Mouse (Mus musculus): ENCODE results near the gene Gm37419. TPM values are rescaled to one million over a fixed set of nuclear protein-coding genes. Genes with fewer than 3 reads are reported as not detected.

The Gm37419 gene
- total RNA-seq (2021) = not detected

DNA sequence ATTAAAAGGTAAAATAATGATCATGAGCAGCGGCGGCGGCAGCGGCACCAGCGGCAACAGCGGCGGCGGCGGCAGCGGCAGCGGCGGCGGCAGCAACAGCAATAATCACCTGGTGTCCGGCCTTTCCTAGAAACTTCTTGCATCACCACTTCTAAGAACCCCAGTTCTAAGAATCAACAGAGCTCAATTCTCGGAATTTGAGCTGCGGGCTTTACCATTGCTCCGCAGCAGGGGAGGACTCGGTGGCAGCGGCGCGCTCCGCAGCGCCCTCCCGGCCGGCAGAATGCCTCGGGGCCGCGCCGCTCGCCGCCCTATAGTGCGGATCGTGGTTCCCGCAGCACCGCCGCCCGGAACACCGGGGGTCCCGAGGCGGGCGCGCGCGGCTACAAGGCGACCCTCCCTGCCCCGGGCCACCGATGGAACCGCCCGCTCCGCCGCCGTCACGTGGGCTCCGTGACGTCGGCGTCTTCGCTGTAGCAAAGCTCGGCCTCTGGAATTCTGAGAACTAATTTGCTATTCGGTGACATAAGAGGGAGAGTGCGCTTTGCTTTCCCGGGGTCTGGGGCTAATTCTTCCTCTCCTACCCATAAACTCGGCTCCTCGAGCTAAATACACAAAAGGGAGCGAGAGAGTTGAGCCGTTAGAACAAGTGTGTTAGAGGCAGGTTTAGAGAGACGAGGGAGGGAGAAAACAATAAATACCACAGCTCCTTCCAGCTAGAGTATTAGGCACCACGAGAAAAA is at the start of gene Gm37419, which contains the start of gene Bcl6:
Gene Gm37419, plus strand, starts transcription at position 17 of the 743 bp plus-strand sequence.
Gene Bcl6, minus strand, starts transcription at position 387 of the 743 bp plus-strand sequence.
- intact Hi-C loops (cut with DNase I) = loop anchor here (1.0 to 10.0 kb wide), 7 partner anchors 294 to 899 kb away; partner anchors contain the start of gene Lpp
- peak; percentile 81 to 92 for DNase-seq

DNA sequence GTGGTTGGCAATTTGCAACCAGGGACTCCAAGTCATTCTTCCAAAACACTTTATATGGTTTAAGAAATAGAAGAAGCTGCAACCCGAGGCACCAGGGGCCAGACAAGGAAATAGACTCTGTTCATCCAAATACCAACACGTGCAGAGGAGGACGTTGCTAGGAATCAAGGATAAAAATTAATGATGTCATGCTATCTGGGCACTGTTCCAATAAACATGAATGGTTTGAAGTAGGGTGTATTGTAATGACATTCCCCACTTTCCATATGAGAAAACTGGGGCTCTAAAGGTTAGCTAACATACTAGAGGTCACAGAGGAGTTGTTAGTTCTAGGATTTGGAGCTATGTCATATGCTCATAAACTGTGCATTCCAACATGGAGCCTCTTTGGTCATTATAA is 43.5 kb upstream of the Gm37419 start:
- DNase-seq = no peak
- intact Hi-C loops (cut with DNase I) = no loop called here

DNA sequence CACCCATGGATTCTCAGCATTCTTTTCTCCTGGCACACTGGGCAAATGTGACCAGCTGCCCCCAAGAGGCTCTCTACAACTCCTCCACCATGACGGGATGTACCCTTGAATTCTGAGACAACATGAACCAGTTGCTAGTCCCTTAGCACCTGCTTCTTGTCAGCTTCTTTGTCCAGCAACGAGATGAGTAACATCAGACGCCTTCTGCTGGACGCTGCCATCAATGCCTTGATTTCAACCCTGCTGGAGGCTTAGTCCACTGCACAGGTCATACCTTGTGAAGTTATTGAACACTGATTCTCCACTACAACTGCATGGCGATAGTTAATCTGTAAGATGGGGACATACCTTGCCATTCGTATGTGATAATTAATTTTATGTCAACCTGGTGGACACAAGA is 40.6 kb upstream of the Gm37419 start:
- intact Hi-C loops (cut with DNase I) = no loop called here
- no peak for DNase-seq

DNA sequence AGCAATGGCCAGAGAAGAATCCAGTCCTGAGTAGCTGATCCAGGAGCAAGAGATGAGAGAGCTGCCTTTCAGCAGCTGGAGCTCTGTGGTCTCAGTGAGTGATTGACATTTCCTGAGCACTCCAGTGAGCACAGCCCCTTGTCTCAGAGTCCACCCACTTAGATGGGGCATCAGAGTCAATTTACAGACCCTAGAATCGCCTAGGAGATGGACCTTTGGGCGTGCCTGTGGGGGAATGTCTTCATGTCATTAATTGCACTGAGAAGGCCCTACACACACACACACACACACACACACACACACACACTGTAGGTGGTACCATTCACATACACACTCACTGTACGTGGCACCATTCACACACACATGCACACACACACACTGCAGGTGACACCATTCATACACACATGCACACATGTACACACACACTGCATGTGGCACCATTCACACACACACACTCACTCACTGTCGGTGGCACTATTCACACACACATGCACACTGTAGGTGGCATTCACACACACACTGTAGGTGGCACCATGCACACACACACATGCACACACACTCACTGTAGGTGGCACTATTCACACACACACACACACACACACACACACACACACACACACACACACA is 36.1 kb upstream of the Gm37419 start:
- intact Hi-C loops (cut with DNase I) = loop anchor here (2.0 to 5.0 kb wide), 2 partner anchors 53 to 500 kb away; no protein-coding TSS in a partner anchor
- no peak for DNase-seq

DNA sequence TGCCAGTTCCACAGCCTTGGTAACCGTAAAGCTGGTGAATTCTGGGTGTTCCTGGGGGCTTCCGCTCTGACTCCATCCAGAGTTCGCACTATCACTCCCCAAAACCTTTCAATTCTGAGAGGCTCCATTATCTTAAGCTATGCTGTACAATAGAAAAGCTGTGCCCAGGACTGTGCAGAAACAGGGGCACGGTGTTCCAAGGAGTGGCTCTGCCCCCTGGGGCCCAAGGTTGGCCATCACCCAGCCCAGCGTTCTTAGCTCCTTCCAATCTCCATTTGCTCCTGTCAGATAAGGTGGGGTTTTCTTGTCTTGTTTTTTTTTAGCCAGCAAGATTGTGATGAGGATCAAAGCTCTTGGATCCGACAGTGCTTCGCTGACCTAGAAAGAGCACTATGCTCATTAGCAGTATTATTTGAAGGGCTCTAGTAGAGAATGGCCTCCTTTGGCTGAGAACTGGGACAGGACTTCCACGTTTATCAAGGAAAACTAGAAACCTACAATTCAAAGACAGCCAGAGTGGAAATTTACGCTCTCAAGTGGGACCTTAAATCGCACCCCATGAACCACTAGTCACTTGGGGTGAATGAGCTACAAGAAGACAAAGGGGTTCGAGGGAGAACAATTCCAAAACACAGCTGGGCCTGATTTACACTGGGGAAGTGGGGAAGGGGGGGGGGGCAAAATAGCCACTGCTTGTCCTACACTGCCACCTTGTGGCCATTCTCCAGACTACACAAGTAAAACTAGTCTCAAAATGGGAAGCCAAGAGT is 34.9 kb upstream of the Gm37419 start:
- intact Hi-C loops (cut with DNase I) = loop anchor here (1.0 to 5.0 kb wide), 3 partner anchors 55 to 501 kb away; no protein-coding TSS in a partner anchor
- DNase-seq = peak; percentile 56 to 63

DNA sequence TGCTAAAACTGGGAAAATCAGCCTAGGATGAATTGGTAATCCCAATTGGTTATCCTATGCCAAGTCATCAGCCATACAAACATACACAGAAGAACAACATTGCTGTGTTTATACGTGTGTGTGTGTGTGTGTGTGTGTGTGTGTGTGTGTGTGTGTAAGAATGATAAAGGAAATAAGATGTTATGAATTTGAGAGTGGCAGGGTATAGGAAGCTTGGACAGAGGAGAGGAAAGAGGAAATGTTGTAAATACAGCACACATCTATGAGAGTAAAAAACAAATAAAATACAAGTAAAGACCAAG is 34.4 kb upstream of the Gm37419 start:
- intact Hi-C loops (cut with DNase I) = loop anchor here (1.0 to 5.0 kb wide), 3 partner anchors 55 to 502 kb away; no protein-coding TSS in a partner anchor
- no peak for DNase-seq

DNA sequence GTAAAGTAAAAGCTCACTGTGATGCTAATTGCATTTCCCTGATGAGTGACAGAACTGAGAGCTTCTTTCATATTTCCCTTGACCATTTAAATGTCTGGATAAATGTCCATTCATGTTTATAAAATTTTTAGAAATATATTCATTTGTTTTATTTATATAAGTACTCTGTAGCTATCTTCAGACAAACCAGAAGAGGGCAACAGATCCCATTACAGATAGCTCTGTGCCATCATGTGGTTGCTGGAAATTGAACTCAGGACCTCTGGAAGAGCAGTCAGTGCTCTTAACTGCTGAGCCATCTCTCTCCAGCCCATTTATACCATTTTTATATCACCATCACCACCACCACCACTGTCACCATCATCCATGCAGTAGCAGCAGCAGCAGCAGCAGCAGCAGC is 29.3 kb upstream of the Gm37419 start:
- DNase-seq = no peak
- intact Hi-C loops (cut with DNase I) = no loop called here

DNA sequence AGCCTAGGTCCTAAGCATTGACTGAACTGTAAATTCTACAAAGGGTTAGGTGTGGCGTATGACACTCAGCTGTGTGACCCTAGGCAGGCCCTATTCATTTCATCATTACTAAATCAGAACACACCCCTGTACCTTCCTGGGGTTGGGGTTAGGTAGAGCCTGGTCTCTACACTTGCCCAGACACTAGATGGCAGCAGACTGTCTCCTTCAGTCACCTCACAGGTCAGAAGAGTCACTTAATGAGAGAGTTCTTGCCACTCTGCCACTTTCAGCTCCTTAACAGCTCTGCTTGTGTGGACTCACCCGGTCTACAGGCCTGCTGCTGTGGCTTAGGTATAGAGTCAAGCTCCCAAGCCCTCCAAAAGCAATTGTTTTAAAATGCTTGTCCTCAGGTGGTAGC is 25.9 kb upstream of the Gm37419 start:
- intact Hi-C loops (cut with DNase I) = loop anchor here (5.0 kb wide), 2 partner anchors 1300 to 1385 kb away; no protein-coding TSS in a partner anchor
- DNase-seq = no peak

DNA sequence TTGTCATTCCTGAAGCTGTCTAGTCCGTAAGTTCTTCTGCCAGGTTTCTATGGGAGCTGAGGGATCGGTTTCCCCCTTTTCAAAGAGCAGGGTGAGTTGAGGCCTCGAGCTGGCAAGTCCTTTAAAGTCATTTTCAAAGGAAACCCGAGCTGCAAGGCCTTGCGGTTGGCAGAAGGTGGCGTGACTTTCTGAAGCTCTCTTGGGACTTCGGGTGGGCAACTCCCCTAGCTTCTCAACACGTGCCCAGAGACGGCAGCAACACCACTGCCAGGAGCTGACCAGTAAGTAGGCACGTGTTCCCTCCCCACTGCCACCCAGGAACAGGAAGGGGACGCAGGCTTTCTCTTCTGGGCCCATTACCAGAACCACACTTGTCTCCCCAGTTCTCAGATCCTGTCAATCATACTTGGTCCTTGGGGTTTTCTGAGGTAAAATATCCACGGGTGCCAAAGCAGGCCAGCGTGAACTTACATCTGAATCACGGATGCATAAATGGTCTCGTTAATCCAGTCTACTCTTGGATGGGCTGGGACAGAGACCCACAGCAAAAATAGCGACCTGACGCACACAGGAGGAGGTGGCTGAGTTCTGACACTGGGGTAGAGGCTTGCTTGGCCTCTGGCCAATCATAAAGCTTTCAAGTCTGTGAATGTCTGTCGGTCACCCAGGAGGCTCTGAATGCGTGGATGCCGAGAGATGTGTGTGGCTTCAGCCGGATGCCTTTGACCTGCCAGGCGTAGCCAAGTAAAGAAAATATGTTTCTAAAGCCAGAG is 24.2 kb upstream of the Gm37419 start:
- DNase-seq = no peak
- intact Hi-C loops (cut with DNase I) = loop anchor here (5.0 kb wide), 2 partner anchors 1298 to 1383 kb away; no protein-coding TSS in a partner anchor

DNA sequence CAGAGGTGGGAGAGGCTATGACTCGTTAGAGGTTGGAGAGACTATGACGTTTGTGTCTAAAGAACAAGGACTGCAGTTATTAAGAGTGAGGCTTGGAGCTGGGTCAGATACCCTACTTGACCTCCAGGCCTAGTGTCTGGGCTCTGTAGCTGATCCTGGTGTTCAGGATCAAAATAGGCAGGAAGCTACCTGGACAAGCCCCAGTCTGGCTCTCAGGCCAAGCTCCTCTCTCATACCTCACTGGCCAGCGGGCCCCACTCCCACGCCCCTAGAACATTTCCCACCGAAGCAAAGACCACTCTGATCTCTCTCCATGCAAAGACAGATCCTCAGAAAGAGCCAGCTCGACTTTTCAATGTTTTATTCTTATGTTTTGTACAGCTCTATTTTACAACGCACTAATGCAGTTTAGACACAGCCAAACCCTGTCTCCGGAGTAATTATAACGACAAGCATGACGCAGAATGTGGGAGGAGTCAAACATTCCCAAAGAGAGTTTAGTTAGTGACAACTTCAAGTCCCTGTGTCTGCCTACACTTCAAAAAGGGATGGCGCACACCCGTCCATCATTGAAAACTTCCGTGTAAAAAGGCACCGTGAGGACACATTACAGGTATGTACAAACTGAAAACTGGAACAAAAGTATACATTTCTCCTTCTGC is 23.4 kb upstream of the Gm37419 start:
- intact Hi-C loops (cut with DNase I) = loop anchor here (5.0 kb wide), 2 partner anchors 1297 to 1382 kb away; no protein-coding TSS in a partner anchor
- no peak for DNase-seq

DNA sequence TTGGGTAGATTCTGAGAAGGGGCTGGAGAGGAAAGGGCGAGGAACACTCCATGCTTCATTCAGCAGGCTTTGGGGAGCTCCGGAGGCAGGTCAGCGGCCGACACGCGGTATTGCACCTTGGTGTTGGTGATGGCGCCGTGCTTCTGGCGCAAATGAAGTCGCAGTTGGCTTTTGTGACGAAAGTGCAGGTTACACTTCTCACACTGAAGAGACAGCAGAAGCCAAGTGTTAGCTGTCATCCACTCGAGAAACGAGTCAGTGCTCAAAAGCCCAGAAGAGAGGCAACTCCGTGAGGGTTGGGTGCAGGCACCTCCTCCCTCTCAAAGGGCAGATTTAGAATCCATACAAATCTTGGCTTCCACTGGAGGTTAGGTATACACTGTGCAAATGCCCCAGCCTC is 22.2 kb upstream of the Gm37419 start:
- no peak for DNase-seq
- intact Hi-C loops (cut with DNase I) = no loop called here

DNA sequence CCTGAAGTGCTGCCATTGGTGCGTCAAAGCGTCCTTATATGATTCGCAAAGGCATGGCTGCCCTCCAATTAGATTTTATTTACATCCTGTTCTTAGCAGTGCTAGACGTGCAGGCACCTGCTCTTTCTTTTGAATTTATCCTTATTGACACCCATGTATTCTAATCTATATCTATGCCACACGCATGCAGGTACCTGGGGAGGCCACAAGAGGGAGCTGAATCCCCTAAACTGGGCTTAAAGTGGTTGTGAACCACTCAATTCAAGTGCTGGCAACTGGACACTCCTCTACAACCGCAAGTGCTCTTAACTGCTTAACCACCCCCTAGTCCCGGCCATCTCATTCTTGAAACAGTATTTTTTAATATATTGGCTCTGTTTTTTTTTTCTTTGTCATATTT is 21.0 kb upstream of the Gm37419 start:
- intact Hi-C loops (cut with DNase I) = no loop called here
- no peak for DNase-seq

DNA sequence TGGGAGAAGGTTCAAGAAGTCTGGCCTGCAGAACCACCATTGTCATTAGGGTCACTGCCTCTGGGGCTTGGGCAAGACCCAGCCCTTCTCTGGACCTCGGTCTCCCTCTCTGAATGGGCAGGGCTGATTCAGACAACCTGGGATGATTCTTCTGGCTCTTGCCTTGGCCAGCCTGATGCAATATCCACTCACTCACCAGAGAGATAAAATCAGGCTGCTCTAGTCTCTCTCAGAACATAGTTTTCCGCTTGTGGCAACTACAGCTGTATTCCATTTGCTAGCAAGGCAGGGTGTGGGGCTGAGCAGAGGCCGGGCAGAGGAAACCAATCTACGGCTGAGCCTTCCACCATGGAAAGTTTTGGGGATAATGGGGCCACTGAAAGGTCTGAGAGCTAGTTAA is 19.4 kb upstream of the Gm37419 start:
- intact Hi-C loops (cut with DNase I) = no loop called here
- DNase-seq = no peak

DNA sequence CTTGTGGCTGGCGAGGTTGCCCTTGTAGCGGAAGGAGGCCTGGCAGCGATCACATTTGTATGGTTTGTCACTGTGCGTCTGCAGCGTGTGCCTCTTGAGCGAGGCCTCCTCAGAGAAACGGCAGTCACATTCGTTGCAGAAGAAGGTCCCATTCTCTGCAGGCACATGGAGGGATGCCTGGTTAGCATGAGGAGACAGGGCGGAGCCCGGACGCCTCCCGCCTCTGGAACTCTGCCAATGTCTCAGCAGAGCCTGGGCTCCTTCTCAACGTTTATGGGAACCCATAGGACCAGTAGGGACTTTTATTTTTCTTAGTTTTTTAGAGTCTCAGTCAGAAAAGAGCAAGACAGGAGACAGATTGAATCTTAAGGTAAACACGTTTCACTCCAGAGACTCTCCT is 18.4 kb upstream of the Gm37419 start:
- no peak for DNase-seq
- intact Hi-C loops (cut with DNase I) = no loop called here

DNA sequence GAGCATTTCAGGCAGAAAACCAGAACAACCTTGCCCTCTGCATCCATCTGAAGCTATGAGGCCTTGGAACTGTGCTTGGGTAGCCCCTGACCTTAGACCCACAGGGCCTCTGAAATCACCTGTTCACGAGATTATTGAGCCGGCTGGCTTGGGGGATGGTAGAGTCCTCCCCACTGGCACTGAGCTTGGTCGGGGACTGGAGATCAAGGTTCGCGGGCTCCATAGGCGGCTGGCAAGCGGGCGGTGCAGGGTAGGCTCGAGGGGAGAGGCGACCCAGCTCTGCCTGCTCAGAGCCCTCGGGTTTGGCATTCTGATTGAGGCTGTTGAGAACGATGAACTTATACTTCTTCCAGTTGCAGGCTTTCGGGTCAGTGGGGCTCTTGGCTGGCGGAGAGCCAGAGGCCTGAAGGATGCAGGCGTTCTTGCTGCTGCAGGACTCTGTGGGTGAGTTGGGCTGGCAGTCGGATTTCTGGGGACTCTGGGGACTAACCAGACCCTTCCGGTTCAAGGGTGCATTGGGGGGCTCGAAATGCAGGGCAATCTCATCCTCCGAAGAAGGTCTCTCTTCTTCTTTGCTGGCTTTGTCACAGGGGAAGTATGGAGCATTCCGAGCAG is 16.0 kb upstream of the Gm37419 start:
- no peak for DNase-seq
- intact Hi-C loops (cut with DNase I) = no loop called here

DNA sequence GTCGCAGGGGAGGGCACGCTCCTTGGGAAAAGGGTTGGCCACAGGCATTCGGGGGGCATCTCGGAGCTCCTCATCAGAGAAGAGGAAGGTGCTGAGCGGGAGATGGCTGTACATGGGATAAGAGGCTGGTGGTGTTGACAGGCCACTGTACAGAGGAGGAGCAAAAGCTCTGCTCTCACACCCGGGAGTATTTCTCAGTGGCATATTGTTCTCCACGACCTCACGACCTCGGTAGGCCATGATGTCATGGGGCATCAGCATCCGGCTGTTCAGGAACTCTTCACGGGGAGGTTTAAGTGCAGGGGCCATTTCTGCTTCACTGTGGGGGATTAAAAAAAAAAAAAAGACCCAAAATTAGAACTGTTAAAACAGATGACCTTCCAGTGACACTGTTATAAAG is 15.4 kb upstream of the Gm37419 start:
- no peak for DNase-seq
- intact Hi-C loops (cut with DNase I) = no loop called here

DNA sequence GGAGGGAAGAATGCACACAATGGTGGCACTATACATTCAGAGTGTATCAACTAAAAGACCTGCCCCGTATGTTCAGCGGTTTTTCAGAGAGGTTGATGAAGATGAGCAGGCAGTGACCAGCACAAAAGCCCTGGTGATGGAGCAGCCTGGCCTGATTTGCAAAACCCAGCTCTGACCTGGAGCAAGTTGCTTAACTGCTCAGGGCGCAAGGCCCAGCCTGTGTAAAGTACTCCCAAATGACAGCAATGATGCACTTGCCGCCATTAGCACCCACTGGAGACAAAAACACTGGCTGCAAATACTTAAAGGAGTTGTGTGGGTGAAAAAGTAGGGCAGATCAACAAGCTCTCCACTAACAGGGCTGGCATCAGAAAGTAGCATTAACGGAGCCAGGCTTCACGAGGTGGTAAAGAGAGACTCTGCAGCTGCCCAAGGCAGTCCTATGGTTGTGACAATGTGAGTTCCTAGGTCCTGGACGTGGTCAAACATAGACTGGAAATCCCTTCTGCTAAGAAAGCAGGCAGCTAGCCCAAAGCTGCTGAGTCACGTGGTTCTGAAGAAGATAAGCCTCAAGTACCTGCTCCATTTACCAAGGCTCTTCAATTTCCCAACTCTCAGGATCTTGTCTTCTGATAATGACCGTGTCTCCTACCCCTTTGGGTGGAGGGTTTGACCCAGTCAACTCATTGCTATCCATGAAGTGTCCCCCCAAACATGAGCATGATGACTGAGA is 14.5 kb upstream of the Gm37419 start:
- DNase-seq = no peak
- intact Hi-C loops (cut with DNase I) = no loop called here

DNA sequence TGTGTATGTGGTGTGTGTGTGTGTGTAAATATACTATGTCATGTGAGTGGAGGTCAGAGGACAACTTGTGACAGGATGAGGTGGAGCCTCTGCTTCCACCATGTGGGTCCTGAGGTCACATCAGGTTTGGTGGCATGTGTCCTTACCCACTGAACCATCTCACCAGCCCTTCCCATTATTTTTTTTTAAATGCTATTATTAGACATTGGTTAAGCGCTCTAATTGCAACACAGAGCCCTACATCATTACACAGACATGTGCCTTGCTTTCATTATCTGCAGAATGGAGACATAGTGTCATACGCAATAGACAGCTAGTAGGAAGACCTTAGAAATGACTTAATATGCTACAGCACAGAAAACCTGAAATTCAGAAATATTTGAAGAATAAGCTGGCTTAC is 12.1 kb upstream of the Gm37419 start:
- intact Hi-C loops (cut with DNase I) = no loop called here
- DNase-seq = no peak

DNA sequence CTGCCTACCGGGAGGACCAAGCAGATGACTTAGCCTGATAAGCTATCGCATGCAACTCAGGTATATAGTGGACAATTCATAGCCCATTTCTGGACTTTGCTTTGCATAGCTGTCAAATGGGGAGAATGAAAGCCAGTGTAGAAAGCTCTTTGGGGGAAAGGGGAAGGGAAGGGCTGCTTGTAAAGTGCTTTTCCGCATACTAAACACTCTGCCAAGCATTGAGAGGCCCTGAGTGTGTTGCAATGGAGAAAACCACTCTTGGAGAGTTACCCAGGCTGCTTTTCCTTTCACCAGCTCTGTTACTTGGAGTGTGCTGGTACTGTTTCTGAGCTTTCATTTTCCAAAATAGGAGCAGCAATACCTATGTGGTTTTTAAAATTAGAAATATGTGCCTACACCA is 10.6 kb upstream of the Gm37419 start:
- no peak for DNase-seq
- intact Hi-C loops (cut with DNase I) = no loop called here

All from heart, postnatal 36 days (tissue).